Mouse (Mus musculus) inflammation-experienced regulatory T-cells, adult 6 months (primary cell): ENCODE measurements around the gene Slc25a45. TPM values are rescaled to one million over a fixed set of nuclear protein-coding genes. Genes with fewer than 3 reads are reported as not detected.

Experiments used
- ATAC-seq: one replicate; pipeline ENCODE4 v1.8.0; 2017
- polyA plus RNA-seq, 3 experiments: library from polyadenylated mRNA; unstranded; fragments of 100-300 nt; shearing (Covaris generic); gene quantifications; one replicate each; pipeline ENCODE4 v1.2.1; 2017

The Slc25a45 gene
- polyA plus RNA-seq = 10 to 100 TPM; 48.8 to 54.8 (median 54.1) TPM

DNA sequence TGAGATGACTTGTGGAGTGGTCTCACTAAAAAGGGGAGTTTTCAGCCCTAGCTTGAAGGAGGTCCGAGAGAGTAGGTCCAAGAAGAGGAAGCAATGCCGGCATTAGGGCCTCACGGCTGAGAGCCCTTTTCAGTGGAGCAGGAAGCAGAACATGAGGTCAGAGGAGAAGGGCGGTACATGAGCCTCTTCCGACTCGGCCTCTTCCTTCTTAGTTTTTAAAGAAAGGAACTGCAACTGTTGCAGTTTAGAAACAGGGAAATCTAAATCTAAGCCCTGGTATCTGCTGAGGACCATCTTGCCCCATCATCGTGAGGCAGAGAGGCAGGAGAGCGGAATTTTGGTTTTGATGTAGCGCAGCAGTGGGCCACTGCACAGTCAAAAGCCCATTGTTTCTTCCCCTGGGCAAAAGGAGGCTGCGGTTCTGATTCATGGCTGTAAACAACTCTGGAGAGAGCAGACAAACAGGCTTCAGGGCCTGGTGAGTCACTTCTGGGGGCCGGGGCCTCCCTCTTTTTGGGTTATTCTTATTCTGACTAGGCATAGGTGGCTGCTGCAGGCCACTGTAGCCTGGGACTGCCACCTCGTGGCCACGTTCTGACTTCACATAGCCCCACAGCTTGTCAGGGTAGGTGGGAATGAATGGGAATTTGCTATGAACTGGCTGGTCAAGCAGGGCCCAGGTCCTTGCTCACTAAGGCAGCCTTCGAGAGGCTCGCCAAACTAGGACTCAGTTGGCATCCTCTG lies at the start of gene Slc25a45:
Gene Slc25a45, plus strand, starts transcription at position 191 of the 744 bp plus-strand sequence.
- ATAC-seq = peak; percentile 85

DNA sequence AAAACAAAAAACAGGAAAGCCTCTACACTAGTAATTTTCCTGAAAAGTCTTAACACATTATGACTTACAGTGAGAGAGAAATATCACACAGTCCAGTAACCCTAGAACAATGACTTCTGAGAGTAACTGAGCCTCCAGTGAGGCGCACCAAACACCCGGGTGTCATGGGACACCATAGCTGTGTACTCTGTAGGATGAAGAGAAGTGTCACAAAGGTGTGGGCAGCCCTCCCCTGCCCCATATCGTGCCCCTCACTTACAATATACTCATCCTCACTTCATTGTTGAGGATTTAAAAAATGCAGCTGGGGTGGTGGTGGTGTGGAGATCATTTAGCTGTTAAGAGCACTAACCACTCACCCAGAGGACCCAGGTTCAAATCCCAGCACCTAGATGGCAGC lies 49.5 kb upstream of the Slc25a45 start:
- ATAC-seq = no peak

DNA sequence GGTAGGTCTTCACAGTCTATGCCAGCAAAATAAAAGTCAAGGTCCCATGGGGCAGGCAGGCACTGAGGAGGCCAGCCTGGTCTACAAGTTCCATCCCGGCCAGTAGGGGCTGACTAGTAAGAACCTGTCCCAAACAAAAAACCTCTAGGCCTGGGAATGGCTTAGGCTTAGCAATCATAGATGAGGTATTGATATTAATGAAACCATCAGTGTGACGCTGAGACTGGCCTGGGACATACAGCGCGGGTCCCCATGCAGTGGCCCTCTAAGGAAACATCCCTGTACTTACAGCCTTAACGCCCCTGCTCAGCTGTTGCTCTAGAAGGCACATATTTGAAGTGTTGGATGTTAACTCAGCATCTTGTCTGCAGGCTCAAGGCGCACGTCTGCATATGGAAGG lies 48.7 kb upstream of the Slc25a45 start:
- no peak for ATAC-seq

DNA sequence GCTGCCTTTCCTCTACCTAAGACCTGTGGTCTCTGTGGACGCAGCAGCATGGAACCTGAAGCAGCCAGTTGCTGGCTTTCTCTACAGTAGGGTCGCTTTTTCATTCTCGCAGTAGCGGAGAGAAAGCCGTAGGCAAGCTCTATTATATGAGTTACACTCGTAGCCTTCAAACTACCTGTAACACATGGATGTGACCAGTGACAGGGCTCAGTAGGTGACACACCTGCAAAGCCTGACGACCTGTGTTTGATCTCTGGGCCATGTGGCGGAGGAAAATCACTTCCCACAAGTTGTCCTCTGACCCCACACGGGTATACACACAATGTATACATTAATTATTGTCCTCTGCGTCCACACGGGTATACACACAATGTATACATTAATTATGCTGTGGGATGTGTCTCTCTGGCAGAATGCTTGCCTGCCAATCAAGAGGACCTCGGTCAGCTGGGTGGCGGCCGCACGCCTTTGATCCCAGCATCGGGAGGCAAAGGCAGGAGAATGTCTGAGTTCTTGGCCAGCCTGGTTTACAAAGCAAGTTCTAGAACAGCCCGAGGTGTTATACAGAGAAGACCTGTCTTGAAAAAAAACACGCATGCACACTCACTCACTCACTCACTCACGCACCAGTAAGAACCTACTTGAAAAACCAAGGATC lies 47.5 kb upstream of the Slc25a45 start:
- ATAC-seq = no peak

DNA sequence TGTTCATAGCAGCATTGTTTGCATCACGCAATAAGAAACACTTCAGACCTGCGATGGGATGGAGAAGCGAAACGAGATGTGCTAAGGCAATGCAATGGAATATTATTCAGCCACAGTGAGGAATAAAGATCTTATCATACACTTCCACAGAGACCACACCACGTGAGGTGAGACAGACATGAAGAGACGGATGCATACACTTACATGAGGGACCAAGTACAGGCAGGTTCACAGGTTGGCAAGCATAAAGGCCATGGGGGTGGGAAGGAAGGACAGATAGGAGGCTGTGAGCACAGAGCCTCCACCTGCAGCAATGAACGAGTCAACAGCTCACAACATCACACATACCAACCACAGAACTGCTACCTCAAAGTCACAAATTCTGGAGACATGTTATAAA lies 46.8 kb upstream of the Slc25a45 start:
- no peak for ATAC-seq

DNA sequence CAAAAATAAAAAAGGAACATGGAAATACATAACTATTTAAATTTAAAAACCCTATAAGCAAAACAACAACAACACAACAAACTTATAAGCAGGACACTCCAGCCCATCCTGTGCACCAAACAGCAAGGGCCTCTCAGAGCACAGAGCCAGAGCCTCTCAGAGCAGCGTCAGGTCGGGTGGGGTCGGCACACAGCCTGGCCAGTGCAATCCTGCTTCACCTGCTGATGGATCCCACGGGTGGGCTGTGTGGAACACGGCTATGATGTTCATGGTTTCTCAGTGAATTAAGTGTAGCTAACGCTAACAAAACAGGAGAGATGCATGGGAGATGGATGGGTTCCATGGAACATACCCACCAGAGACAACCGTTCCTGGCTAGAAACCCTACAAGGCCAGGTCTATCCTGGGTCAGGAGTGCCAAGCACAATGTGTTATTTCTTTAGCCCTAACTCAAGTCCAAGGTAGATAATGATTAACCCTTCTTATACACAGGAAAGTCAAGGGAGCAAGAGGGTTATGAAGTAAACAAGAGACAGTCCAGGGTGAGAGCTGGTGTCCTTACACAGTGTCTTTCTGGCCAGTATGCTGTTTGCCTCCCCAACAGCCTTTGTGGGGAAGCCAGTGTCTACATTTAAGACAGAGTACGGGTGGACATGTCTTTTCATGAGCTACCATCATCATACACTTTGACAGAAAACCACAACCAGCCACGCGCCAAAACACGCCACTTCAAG lies 46.2 kb upstream of the Slc25a45 start:
- ATAC-seq = no peak

DNA sequence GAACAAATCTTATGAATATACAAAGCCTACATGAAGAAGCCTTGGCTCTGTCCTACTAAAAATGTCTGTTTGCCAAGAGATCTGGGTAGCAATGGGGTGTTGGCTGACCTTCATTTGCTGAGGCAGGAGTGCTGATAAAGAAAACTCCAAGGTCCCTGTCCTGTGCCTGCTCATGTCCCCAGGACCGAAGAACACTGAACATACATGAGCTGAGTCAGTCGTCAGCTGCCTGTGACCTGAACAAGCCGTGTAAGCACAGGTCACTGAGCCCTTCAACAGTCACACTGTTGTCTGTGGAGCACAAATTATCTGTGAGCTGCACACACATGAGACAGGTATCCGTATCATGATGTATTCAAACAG lies 45.7 kb upstream of the Slc25a45 start:
- no peak for ATAC-seq

DNA sequence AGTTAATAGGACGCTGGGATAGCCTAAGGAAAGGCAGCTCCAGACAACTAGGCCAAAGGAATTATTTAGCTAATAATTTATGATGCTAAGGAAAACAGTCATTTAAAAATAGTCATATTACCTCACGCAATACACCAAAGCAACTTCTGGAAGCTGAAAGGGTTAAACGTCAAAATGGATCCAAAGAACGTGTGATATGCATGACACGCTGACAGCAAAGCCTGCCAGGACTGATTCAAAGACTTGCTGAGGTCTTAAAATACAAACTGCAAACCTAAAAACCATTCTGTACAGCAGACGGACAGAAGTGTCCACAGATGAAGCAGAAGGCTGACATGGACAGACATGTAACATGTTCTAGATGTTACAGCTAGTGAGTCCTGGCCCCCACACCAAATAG lies 45.3 kb upstream of the Slc25a45 start:
- no peak for ATAC-seq

DNA sequence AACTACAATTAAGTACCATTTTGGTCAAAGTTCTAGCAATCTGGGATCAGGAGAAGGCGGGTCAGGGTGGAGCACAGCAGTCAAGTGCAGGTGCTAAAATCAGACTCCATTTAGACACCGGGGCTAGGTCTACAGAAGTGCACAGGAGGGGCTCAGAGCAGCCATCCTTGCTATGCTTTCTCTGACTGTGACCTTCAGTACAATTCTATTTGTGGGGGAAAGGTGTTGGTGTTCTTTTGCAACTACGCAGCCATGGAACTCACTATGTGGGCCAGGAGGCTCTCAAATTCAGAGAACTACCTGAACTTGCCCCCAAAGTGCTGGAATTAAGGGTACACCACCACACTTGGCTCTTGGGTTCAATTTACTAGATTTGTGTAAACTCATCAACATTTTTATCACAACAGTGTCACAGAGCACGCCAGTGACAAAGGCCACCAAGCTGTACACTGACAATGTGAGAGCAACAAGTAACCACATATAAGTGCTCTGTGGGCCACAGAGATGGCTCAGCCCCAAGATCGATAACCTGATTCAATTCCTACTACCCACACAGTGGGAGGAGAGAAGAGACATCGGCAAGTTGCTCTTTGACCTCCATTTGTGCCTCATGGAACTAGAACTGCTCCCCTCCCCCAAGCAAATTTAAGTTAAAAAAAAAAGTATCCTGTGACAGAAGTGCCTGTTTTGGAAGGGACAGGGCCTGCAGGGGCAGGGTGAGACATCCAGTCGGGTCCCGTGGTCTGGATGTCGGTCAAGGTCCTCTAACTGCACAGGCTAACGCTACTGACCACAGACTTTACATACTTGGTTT lies 44.1 kb upstream of the Slc25a45 start:
- no peak for ATAC-seq

DNA sequence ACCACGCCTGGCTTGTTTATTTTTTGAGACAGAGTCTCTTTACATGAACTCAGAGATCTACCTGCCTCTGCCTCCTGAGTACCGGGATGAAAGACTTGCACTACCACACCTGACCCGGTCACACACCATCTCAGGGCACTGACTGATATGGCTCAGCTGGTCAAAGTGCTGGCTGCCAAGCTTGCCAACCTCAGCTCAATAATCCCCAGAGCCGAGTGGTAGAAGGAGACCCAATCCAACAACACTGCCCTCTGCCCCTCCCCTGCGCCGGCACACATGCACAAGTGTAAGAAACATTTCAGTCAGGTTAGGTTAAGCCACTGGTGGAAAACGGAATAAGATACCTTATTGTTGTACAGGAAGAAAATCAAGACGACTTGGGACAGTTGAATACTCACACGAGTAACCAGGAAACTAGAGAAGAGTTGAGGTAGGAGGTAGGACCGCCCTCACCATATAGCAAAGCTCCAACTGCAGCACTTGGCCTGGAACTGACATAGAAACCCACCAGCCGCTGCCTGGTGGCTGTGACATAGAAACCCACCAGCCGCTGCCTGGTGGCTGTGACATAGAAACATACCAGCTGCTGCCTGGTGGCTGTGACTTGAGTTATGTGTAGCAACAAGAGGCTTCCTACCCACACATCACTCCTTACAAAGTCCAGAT lies 43.2 kb upstream of the Slc25a45 start:
- no peak for ATAC-seq

DNA sequence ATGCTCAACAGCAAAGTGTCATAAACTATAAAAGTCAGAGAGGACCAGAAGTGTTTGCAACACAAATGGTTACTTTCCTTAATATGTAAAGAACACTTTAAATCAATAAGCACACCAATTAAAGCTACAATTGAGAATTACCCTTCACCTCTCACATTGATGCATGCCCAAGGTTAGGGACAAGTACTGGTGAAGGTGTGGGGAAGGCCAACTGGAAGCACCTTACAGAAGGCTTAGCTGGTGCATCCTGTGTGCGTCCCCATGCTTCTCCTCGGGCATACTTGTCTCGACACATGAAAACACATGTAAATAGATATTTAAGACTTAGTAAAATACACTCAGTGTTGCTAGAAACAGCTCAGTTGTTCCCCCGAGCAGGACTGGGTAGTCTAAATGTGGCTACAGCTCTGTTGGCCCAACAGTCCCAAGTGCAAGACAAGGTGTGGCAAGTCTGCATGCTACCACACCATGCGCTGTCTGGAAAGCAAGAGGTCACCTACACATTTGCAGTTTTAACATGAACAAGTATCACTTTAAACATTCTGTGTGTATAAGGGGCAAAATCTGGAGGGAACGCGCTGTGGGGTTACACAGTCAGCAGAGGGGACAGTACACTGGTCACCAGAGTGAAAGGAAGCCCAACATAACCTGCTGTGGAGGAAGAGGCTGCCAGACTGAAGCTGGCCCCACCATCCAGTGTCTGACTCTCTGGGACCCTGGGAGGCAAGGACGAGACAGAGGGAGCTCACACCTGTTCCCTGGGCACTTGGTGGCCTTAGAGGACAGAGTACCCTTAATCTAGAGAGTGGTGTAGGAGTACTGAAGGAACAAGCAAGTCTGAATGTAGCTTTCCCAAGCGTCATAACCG lies 42.3 kb upstream of the Slc25a45 start:
- no peak for ATAC-seq

DNA sequence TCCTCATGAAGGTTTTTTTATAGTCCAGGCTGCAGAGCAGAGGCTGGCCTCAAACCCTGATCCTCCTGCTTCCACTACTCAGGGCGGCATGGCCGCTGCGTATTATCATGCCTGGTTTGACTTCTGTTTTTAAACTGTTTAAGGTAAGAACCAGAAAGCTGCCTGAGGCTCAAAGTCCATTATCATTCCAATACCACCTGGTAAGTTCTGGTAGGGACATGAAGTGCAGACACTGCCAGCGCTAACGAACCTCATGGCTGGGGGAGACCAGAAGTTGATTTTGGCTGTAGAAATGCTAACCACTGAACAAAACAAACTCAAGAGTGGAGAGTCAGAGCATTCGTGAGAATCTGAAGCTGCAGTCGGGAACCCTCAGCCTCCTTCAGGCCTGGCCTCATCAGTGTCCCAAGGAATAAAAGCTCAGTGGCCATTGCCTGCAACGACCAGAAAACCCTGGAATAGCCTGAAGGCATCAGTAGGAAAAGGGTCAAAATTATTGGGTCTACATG lies 41.6 kb upstream of the Slc25a45 start:
- ATAC-seq = no peak

DNA sequence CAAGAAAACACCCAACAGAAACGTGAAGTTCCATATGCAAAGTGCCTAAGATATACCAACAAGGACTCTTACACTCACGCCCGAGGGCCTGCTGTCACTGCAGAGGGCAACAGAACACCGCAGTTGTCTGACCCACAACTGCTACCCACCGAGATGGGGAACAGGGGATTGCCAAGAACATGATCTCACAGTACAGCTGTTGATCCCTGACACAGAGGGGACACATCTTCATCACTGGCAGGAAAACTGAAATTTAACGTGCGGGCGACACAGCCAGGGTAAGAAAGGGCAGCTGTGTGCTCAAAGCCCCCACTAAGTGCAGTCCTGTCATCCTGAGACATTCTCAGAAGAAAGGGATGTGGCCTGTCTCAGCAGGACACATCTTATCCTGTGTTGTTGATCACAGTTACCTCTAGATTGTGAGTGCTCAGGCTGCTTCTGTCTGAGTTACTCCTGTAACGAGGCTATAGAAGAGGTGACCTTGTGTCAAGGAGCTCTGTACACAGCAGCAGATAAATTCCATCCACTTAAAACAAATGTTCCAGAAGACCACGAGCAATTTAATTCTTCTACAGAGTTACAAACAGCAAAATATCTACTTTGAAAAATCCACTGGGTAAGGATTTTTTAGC lies 40.6 kb upstream of the Slc25a45 start:
- ATAC-seq = no peak

DNA sequence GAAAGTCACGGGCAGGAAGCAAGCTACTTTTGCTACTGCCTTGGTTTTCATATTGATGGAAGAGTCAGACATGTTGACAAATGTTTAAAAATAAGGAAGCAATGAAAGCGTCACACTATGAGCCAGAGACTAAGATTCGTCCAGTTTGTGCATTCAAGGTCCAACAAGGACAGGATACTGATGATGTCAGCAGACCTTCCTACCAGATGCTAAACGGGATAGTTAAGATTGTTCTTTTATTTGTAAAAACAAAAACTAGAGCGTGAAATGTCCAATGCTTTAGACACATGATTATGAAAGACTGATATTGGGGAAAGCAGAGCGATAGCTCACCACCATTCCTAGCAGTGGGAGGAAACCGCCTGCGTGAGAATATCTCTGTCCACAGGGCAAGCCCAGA lies 40.0 kb upstream of the Slc25a45 start:
- no peak for ATAC-seq

DNA sequence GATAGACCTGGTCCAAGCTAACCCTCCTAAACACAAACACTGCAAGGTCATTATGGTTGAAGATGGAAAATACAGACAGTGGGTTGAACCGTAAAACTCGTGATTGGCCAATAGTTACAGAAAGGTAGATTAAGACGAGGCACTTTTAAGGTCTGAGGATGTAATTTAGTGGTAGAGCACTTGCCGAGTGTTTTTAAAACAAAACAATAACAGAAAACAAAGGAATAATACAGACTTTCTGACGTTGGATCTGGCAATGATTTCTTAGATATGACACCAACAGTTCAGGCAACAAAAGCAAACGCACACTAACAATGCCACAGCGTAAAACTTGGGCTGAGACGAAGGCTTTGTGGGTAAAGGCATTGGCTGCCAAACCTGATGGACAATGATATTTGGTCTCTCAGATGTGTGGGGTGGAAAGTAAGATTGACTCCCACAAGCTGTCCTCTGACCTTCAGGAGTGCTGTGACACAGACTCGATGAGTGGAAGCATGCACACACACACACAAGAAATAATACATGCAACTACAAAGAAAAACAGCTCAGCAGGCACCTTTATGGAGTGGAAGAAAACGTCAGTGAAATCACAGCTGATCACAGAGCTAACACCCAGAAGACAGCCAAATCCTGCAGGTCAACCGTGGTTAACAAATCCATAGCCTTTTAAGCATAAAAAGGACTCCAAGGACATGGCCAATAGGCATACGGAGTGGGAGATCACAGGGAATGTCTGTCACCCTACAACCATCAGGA lies 39.3 kb upstream of the Slc25a45 start:
- ATAC-seq = no peak

DNA sequence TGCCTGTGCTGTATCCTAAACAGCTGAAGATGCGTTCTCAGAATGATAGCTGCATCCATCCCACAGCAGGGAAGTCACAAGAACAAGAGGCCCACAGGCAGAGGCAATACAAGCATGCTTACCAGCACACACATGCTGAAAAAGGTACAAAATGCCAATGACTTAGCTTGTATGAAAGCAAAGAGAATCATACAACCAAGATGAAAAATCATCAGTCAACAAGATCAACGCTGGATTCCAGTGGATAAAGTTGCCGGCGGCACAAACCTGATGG lies 38.8 kb upstream of the Slc25a45 start:
- no peak for ATAC-seq

DNA sequence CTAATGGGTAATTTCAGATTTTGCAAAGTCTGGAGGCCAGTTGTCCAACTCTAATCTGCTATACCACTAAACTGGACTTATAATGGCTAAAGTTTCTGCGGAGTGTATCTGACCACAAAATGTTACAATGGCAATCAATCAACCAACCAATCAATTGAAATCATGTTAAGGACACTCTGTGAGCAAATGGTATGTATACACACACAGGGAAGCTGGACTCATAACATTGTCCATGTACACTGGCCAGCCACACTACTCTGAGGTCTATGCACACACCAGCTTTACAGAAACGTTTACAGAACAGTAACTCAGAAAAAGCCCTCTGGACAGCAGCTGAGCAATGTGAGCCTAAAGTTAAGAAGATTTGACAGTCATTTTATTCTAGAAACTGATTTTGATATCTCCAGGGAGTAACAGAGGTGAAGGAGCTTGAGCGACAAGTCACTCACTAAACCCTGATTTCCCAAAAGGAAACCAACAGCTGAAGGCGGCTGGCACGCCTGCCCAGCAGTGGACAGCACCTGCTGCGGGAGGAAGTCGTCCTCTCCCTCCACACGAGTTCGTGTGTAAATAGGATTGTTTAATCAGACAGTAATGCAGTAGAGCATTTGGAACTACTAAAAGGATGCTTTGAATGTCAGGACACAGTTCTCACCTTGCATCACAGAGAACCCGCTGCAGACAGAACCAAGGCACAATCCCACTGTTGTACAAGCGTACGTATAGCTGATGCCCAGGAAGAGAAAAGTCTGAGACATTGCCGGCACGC lies 38.1 kb upstream of the Slc25a45 start:
- ATAC-seq = no peak

DNA sequence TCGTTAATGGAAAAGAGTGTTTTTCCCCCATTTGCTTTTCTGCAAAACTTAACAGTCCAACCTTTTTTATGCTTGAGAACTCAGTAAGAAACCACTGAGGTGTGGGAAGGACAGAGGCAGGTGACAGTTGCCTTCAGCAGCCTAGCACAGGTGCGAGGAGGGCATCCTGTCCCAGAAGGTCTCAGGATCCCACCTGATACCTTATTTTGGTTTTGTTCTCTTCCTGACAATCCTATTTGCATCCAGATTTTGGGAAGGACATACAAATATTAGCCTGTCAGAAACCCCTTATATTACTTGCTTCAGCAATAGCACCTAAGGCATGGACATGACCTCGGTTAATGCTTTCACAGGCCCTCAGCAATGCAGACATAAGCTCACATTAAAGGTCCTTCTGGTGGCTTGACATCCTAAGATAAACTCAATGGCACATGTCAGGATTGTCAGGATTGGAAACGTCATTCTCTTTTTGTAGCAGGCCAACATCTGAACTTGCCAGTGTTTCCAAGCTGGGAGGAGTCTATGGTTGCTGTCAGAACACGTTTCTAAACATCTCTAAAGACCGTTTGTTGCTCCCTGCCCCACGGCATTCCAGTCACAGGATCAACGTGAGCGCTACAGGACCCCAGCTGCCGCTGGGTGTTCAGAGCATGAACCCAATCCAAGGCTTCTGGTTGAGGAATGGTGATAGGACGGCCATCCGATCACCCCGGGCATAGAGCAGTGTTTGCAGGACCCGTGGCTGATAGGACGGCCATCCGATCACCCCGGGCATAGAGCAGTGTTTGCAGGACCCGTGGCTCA lies 37.3 kb upstream of the Slc25a45 start:
- no peak for ATAC-seq
